In genomic region chr15:100375066-100375465, GRCm38 (mm10) we compare ENCODE assay signal across 10 mouse cellular contexts. TPM values are rescaled to one million over a fixed set of nuclear protein-coding genes. Genes with fewer than 3 reads are reported as not detected.
DNase-seq lines count a peak whose midpoint lies in the region; ATAC-seq and TF ChIP-seq lines count a peak whose summit lies in the region.
"Had no signal": no experiment of that assay in that cellular context is flagged by ENCODE, and none has a peak within 500 bp of the region (broad histone marks: within the 10 kb centered on the region; RNA-seq: fewer than 3 reads in every experiment).

No protein-coding gene starts in this region.

- H3K27me3 ChIP-seq in kidney, postnatal 0 days (ENCODE audit: insufficient read depth, low read length): no peaks in the 10 kb centered on the region
- H3K27me3 ChIP-seq in liver, embryonic 13.5 days: no peaks in the 10 kb centered on the region
- H3K27me3 ChIP-seq: stomach, embryonic 15.5 days had no signal

- H3K27ac ChIP-seq in kidney, postnatal 0 days: no peak overlapping the region
- no peak overlapping the region for H3K27ac ChIP-seq in liver, embryonic 13.5 days
- H3K27ac ChIP-seq: stomach, embryonic 15.5 days had no signal

- H3K9ac ChIP-seq in kidney, postnatal 0 days (ENCODE audit: low read depth, low read length): no peak overlapping the region
- no peak overlapping the region for H3K9ac ChIP-seq in liver, embryonic 13.5 days
- H3K9ac ChIP-seq: stomach, embryonic 15.5 days had no signal

- DNase-seq in cerebellum, adult 11 months: peak; percentile 27
- peak; percentile 27 to 50 for DNase-seq in urinary bladder, adult 18-20 months (ENCODE audit: low spot score in 2 of 2)
- DNase-seq in urinary bladder, postnatal 10 days (ENCODE audit: low spot score): no peak
- peak; percentile 41 for DNase-seq in embryo, embryonic 11.5 days (ENCODE audit: low read depth, low spot score)
- peak; percentile 76 for DNase-seq in kidney, postnatal 0 days (ENCODE audit: low spot score)
- peak; percentile 51 for DNase-seq in liver, embryonic 13.5 days
- peak; percentile 72 for DNase-seq in right cerebral cortex, postnatal 4 days

- 29% methylated on average over 5 of the region's 5 CpGs for WGBS in kidney, postnatal 0 days
- 22% methylated on average over 5 of the region's 5 CpGs for WGBS in liver, embryonic 13.5 days (ENCODE audit: insufficient replicate concordance)

- H3K36me3 ChIP-seq in kidney, postnatal 0 days (ENCODE audit: insufficient read depth, low read length): no peaks in the 10 kb centered on the region
- H3K36me3 ChIP-seq in liver, embryonic 13.5 days: no peaks in the 10 kb centered on the region
- H3K36me3 ChIP-seq: stomach, embryonic 15.5 days had no signal

- no peaks in the 10 kb centered on the region for H3K9me3 ChIP-seq in kidney, postnatal 0 days (replicated peaks; ENCODE audit: low read length)
- H3K9me3 ChIP-seq in liver, embryonic 13.5 days (replicated peaks): no peaks in the 10 kb centered on the region
- H3K9me3 ChIP-seq: stomach, embryonic 15.5 days had no signal

- peak; percentile 78 for TF ChIP-seq CTCF in kidney, postnatal 0 days (IDR thresholded peaks at IDR 0.05; ENCODE audit: low read depth)

- no peaks in the 10 kb centered on the region for H3K4me1 ChIP-seq in kidney, postnatal 0 days (replicated peaks; ENCODE audit: insufficient read depth, low read length)
- peaks cover 4% of the 10 kb centered on the region; the same call in 1 of the 2 replicates for H3K4me1 ChIP-seq in liver, embryonic 13.5 days (replicated peaks)
- H3K4me1 ChIP-seq: stomach, embryonic 15.5 days had no signal

- no peak overlapping the region for H3K4me3 ChIP-seq in kidney, postnatal 0 days (replicated peaks; ENCODE audit: low read depth, low read length)
- H3K4me3 ChIP-seq in liver, embryonic 13.5 days (replicated peaks): no peak overlapping the region
- H3K4me3 ChIP-seq: stomach, embryonic 15.5 days had no signal

- no peak for ATAC-seq in cerebellum, adult (ENCODE audit: insufficient number of reproducible peaks, low FRiP score, low TSS enrichment)
- ATAC-seq in kidney, postnatal 0 days (replicated peaks; ENCODE audit: low FRiP score, low read depth): no peak
- ATAC-seq in liver, embryonic 13.5 days (ENCODE audit: low read depth): no peak

- H3K4me2 ChIP-seq in kidney, postnatal 0 days (ENCODE audit: low read length): no peak overlapping the region
- no peak overlapping the region for H3K4me2 ChIP-seq in liver, embryonic 13.5 days
- H3K4me2 ChIP-seq: stomach, embryonic 15.5 days had no signal

RNA-seq across cellular contexts. Expression of gene Higd1c, which starts 10.7 kb away (rescaled TPM):
- polyA plus RNA-seq in kidney, postnatal 0 days (2015; fragmentation: Nextera tagmentation; extraction: Ambion mirVana): 0.69 TPM in 1 of 2 replicates, not detected in the other
- polyA plus RNA-seq in liver, embryonic 13.5 days (2015; fragmentation: Nextera tagmentation; extraction: Ambion mirVana): not detected in 2 replicates
- polyA plus RNA-seq: large intestine, adult 2 months; stomach, embryonic 15.5 days had no signal

RNA-seq across cellular contexts. Expression of gene Mettl7a2, which starts 22.1 kb away (rescaled TPM):
- polyA plus RNA-seq in kidney, postnatal 0 days (2015; fragmentation: Nextera tagmentation; extraction: Ambion mirVana): 1.8 and 2.8 TPM in 2 replicates
- polyA plus RNA-seq in liver, embryonic 13.5 days (2015; fragmentation: Nextera tagmentation; extraction: Ambion mirVana): not detected in 2 replicates
- polyA plus RNA-seq: large intestine, adult 2 months; stomach, embryonic 15.5 days had no signal

RNA-seq across cellular contexts. Expression of gene Methig1, which starts 22.1 kb away (rescaled TPM):
- polyA plus RNA-seq in kidney, postnatal 0 days (2015; fragmentation: Nextera tagmentation; extraction: Ambion mirVana): 1.9 and 2.0 TPM in 2 replicates
- polyA plus RNA-seq in liver, embryonic 13.5 days (2015; fragmentation: Nextera tagmentation; extraction: Ambion mirVana): not detected in 2 replicates
- polyA plus RNA-seq: large intestine, adult 2 months had no signal

RNA-seq across cellular contexts. Expression of gene Mettl7a3, which starts 40.3 kb away (rescaled TPM):
- 0.23 and 0.41 TPM in 2 replicates for polyA plus RNA-seq in kidney, postnatal 0 days (2015; fragmentation: Nextera tagmentation; extraction: Ambion mirVana)
- not detected in 2 replicates for polyA plus RNA-seq in liver, embryonic 13.5 days (2015; fragmentation: Nextera tagmentation; extraction: Ambion mirVana)
- polyA plus RNA-seq: large intestine, adult 2 months; stomach, embryonic 15.5 days had no signal

RNA-seq across cellular contexts. Expression of gene Gm5475, which starts 46.9 kb away (rescaled TPM):
- 1.3 and 1.5 TPM in 2 replicates for polyA plus RNA-seq in kidney, postnatal 0 days (2015; fragmentation: Nextera tagmentation; extraction: Ambion mirVana)
- polyA plus RNA-seq in liver, embryonic 13.5 days (2015; fragmentation: Nextera tagmentation; extraction: Ambion mirVana): not detected in 2 replicates
